In the genomic region with DNA sequence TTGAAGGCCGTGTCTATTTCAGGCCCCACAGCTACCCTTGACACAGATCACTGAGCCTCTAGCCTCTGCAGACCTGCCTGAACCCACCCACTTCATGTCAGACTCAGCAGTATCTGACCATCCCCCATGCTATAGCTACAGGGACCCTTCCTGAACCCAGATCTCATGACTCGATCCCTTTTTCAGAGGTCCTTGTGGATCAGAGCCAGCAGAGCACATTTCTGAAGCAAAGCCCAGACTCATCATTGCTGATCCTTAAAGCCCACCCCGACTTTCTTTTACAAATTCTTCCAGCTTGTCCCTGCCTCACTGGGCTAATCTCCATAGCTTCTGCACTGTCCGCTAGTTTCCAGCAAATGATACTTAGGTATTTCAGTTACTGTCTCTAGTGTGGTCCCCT, we compare ENCODE assay signal across 13 mouse cellular contexts. TPM values are rescaled to one million over a fixed set of nuclear protein-coding genes. Genes with fewer than 3 reads are reported as not detected.
DNase-seq lines count a peak whose midpoint lies in the region; ATAC-seq and TF ChIP-seq lines count a peak whose summit lies in the region.
"Had no signal": no experiment of that assay in that cellular context is flagged by ENCODE, and none has a peak within 500 bp of the region (broad histone marks: within the 10 kb centered on the region; RNA-seq: fewer than 3 reads in every experiment).

No protein-coding gene starts in this region.

- H3K4me2 ChIP-seq in heart, embryonic 16.5 days (ENCODE audit: low read depth, low read length) = no peak overlapping the region
- H3K4me2 ChIP-seq: limb, embryonic 13.5 days had no signal

- no peak overlapping the region for H3K4me3 ChIP-seq in heart, embryonic 16.5 days (ENCODE audit: low read length)
- no peak overlapping the region for H3K4me3 ChIP-seq in left cerebral cortex, adult 2 months
- no peak overlapping the region for H3K4me3 ChIP-seq in lung, adult 2 months (replicated peaks; ENCODE audit: extremely low read depth, low read depth, low read length)
- H3K4me3 ChIP-seq: limb, embryonic 13.5 days had no signal

- TF ChIP-seq CTCF in left cerebral cortex, adult 2 months (IDR thresholded peaks at IDR 0.05) = no peak
- TF ChIP-seq CTCF in brain, embryonic 14.5 days (IDR thresholded peaks at IDR 0.05; ENCODE audit: borderline replicate concordance, extremely low read depth, insufficient read depth, insufficient read length) = no peak
- no peak for TF ChIP-seq CTCF in lung, adult 2 months (IDR thresholded peaks at IDR 0.05; ENCODE audit: insufficient read depth, low read length)

- H3K27ac ChIP-seq in heart, embryonic 16.5 days (ENCODE audit: low read length) = peak overlapping the region; percentile 49
- 0 out of 2 replicates have a peak overlapping the region, but pooled peaks have one; percentile 4 for H3K27ac ChIP-seq in left cerebral cortex, adult 2 months
- H3K27ac ChIP-seq: limb, embryonic 13.5 days; liver, embryonic 14.5 days had no signal

- TF ChIP-seq POLR2A in brain, embryonic 14.5 days (IDR thresholded peaks at IDR 0.05; ENCODE audit: borderline replicate concordance, extremely low read depth, insufficient read depth, insufficient read length, poor library complexity, severe bottlenecking) = no peak
- no peak for TF ChIP-seq POLR2A in lung, adult 2 months (IDR thresholded peaks at IDR 0.05; ENCODE audit: borderline replicate concordance, extremely low read depth, low read depth, low read length)

- no peak for ATAC-seq in heart, embryonic 16.5 days (replicated peaks; ENCODE audit: extremely low read depth, insufficient read depth, low FRiP score)

- no peaks in the 10 kb centered on the region for H3K9me3 ChIP-seq in heart, embryonic 16.5 days (replicated peaks; ENCODE audit: control insufficient read depth, low read length)
- H3K9me3 ChIP-seq: limb, embryonic 13.5 days had no signal

- no peaks in the 10 kb centered on the region for H3K36me3 ChIP-seq in heart, embryonic 16.5 days (ENCODE audit: control insufficient read depth, insufficient read depth)
- H3K36me3 ChIP-seq: limb, embryonic 13.5 days had no signal

- H3K27me3 ChIP-seq in heart, embryonic 16.5 days (ENCODE audit: control insufficient read depth, insufficient read depth, low read length) = no peaks in the 10 kb centered on the region
- H3K27me3 ChIP-seq: limb, embryonic 13.5 days had no signal

- peak; percentile 48 to 58 for DNase-seq in cerebellum, postnatal 10 days
- no peak for DNase-seq in cerebellum, adult 8-10 months
- no peak for DNase-seq in heart, postnatal 25 days (ENCODE audit: low spot score)
- no peak for DNase-seq in left cerebral cortex, adult 2 months (ENCODE audit: extremely low spot score in 1 of 2, low spot score in 2 of 2)
- no peak for DNase-seq in left cerebral cortex, adult 18-20 months (ENCODE audit: low spot score in 2 of 2)
- DNase-seq in brain, embryonic 14.5 days (ENCODE audit: low read depth) = peak; percentile 13
- no peak for DNase-seq in lung, adult 2 months
- DNase-seq: right cerebral cortex, postnatal 14 days; thymus, postnatal 36 days had no signal

- H3K9ac ChIP-seq in heart, embryonic 16.5 days (ENCODE audit: low read length) = peak overlapping the region; percentile 22; the same call in 1 of the 2 replicates
- H3K9ac ChIP-seq: limb, embryonic 13.5 days; liver, embryonic 14.5 days had no signal

- 64% methylated on average over 4 of the region's 4 CpGs for WGBS in heart, embryonic 16.5 days
- 59% methylated on average over 4 of the region's 4 CpGs for WGBS in lung, adult 2 months

- H3K4me1 ChIP-seq in heart, embryonic 16.5 days (ENCODE audit: control insufficient read depth, insufficient read depth, low read length) = peaks cover 25% of the 10 kb centered on the region
- H3K4me1 ChIP-seq in lung, adult 2 months (ENCODE audit: control insufficient read depth, insufficient read depth, low read length) = no peaks in the 10 kb centered on the region

- intact Hi-C loops in heart, postnatal 25 days (cut with DNase I) = no loop called here
- intact Hi-C loops in left cerebral cortex, adult 2 months (cut with DNase I) = no loop called here

RNA-seq across cellular contexts. Expression of gene Efhd1, which starts 10.0 kb away (rescaled TPM):
- polyA plus RNA-seq in heart, embryonic 16.5 days (2015; fragmentation: Nextera tagmentation; extraction: Ambion mirVana) = 0.46 and 0.76 TPM in 2 replicates
- 1 to 10 TPM; 3.2 to 3.3 TPM for total RNA-seq in heart, postnatal 25 days (2021)
- 10 to 100 TPM in 1 of 2 experiments, 1 to 10 TPM in 1; 10.0 to 11.0 TPM for total RNA-seq in left cerebral cortex, adult 2 months (2021)
- 10 to 100 TPM; 12.6 to 14.7 TPM for total RNA-seq in left cerebral cortex, adult 18-20 months (2021)
- polyA plus RNA-seq in brain, embryonic 14.5 days (2012; rRNA removed) = 1.2 and 1.5 TPM in 2 replicates
- 1.7 and 3.0 TPM in 2 replicates for polyA plus RNA-seq in lung, adult 2 months (2012; rRNA removed)
- total RNA-seq: MEL had no signal
- polyA plus RNA-seq: liver, embryonic 14.5 days had no signal

RNA-seq across cellular contexts. Expression of gene Gigyf2, which starts 52.7 kb away (rescaled TPM):
- polyA plus RNA-seq in heart, embryonic 16.5 days (2015; fragmentation: Nextera tagmentation; extraction: Ambion mirVana) = 30.7 and 31.6 TPM in 2 replicates
- 10 to 100 TPM; 46.5 to 46.8 TPM for total RNA-seq in heart, postnatal 25 days (2021)
- 100 to 1,000 TPM; 135 to 140 TPM for total RNA-seq in left cerebral cortex, adult 2 months (2021)
- total RNA-seq in left cerebral cortex, adult 18-20 months (2021) = 100 to 1,000 TPM; 133 to 144 TPM
- 58.2 and 75.1 TPM in 2 replicates for polyA plus RNA-seq in brain, embryonic 14.5 days (2012; rRNA removed)
- polyA plus RNA-seq in lung, adult 2 months (2012; rRNA removed) = 20.2 and 30.4 TPM in 2 replicates

Comparison
In these comparisons a context has a peak if more than half of its experiments do, and no peak if none do; other contexts are left out.
1. DNase-seq: peak in cerebellum, postnatal 10 days (2 of 2) and brain, embryonic 14.5 days (single experiment); none in cerebellum, adult 8-10 months (single experiment), heart, postnatal 25 days (single experiment), left cerebral cortex, adult 2 months (0 of 2), left cerebral cortex, adult 18-20 months (0 of 2) and lung, adult 2 months (single experiment).